In the genomic region with DNA sequence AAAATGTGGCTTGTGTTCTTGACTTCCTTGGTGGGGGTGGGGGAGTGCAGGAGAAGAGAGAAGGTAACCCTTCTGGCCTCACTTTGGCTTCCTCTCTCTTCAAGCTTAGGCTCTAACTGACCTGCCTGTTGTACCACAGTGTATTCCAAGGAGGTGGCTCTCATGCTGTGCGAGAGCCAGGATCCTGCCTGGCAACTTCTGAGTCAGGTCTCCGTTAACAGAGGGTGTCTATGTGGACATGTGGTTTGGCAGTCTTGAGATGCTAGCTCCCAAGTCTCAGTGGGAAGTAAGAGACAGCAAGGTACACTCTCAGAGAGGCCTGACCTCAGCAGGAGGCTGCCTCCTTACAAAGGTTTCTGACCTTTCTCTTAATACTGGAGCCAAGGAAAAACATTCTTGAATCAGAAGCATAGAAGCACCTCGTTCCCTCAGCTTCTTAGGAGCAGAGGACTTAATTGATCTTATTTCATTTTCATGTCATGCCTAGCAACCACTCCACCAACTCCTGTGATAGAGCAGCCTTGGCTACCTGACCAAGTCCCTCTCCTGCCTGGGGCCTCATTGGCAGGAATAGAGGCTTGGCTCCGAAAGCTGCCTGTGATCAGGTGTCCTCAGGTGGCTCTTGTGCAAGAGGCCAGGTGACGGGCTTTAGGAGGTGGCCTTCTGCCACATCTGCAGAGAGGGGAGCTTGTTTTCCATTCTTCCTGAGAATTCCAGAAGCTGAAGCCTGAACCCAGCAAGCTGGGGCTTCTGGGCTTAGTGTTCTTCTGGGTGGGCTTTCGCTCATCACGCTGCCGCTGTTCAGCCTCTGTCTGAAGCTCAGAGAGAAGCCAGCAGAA, we compare ENCODE assay signal across 15 mouse cellular contexts. TPM values are rescaled to one million over a fixed set of nuclear protein-coding genes. Genes with fewer than 3 reads are reported as not detected.
A peak's percentile ranks its signal among the peaks of the same experiment; 100 is the strongest.
DNase-seq lines count a peak whose midpoint lies in the region; ATAC-seq lines count a peak whose summit lies in the region.
"Had no signal": no experiment of that assay in that cellular context is flagged by ENCODE, and none has a peak within 500 bp of the region (broad histone marks: within the 10 kb centered on the region; RNA-seq: fewer than 3 reads in every experiment).

No protein-coding gene starts in this region.

- WGBS in liver, embryonic 16.5 days (ENCODE audit: insufficient replicate concordance): 71% methylated on average over 8 of the region's 8 CpGs

- H3K27me3 ChIP-seq in liver, embryonic 16.5 days (ENCODE audit: control insufficient read depth, insufficient read depth, low read depth, low read length): peaks cover 4% of the 10 kb centered on the region
- H3K27me3 ChIP-seq: midbrain, embryonic 12.5 days had no signal

- H3K4me1 ChIP-seq in liver, embryonic 16.5 days (ENCODE audit: control insufficient read depth, low read depth, low read length): peaks cover 3% of the 10 kb centered on the region

- DNase-seq in liver: no peak
- peak; percentile 53 to 55 for DNase-seq in cerebellum, postnatal 25 days
- peak; percentile 68 for DNase-seq in gonadal fat pad, adult 2 months (ENCODE audit: low read depth)
- peak; percentile 31 to 56 for DNase-seq in lung, postnatal 4 days
- no peak for DNase-seq in retina, embryonic 14.5 days (ENCODE audit: low spot score)
- no peak for DNase-seq in adipocyte (ENCODE audit: low spot score)
- DNase-seq: adrenal gland, adult 2 months; heart, adult 11 months; heart, postnatal 14 days; kidney, postnatal 25 days; layer of hippocampus, postnatal 36 days; thymus, postnatal 25 days had no signal

- no peak overlapping the region for H3K4me3 ChIP-seq in liver, embryonic 16.5 days (ENCODE audit: low read depth, low read length)
- H3K4me3 ChIP-seq: midbrain, embryonic 12.5 days had no signal

- no peak overlapping the region for H3K27ac ChIP-seq in liver, embryonic 16.5 days (ENCODE audit: low read length)
- H3K27ac ChIP-seq: midbrain, embryonic 12.5 days had no signal

- H3K4me2 ChIP-seq in liver, embryonic 16.5 days (ENCODE audit: low read depth, low read length): no peak overlapping the region
- H3K4me2 ChIP-seq: midbrain, embryonic 12.5 days had no signal

- peak; percentile 61; the same call in 1 of the 2 replicates for ATAC-seq in liver, embryonic 16.5 days (ENCODE audit: low read depth)
- ATAC-seq in megakaryocyte, adult 5-6 weeks (ENCODE audit: poor library complexity, severe bottlenecking): no peak

- H3K9ac ChIP-seq in liver, embryonic 16.5 days (ENCODE audit: low read depth, low read length): no peak overlapping the region
- H3K9ac ChIP-seq: midbrain, embryonic 12.5 days had no signal

- H3K9me3 ChIP-seq in liver, embryonic 16.5 days (replicated peaks; ENCODE audit: control insufficient read depth, low read length): no peaks in the 10 kb centered on the region
- H3K9me3 ChIP-seq: midbrain, embryonic 12.5 days had no signal

- H3K36me3 ChIP-seq in liver, embryonic 16.5 days (ENCODE audit: control insufficient read depth, insufficient read depth): no peaks in the 10 kb centered on the region
- H3K36me3 ChIP-seq: midbrain, embryonic 12.5 days had no signal

RNA-seq across cellular contexts. Expression of a gene that starts 25.3 kb away (rescaled TPM):
- polyA plus RNA-seq in liver, embryonic 16.5 days (2015; fragmentation: Nextera tagmentation; extraction: Ambion mirVana): 20.9 and 21.8 TPM in 2 replicates
- 7.7 and 9.8 TPM in 2 replicates for polyA plus RNA-seq in gonadal fat pad, adult 2 months (2012; rRNA removed)
- total RNA-seq in megakaryocyte, adult 5-6 weeks (2015): 36.3 and 41.5 TPM in 2 replicates
- total RNA-seq in megakaryocyte, adult 5-6 weeks (2017): 22.4 and 28.0 TPM in 2 replicates

RNA-seq across cellular contexts. Expression of a gene that starts 31.5 kb away (rescaled TPM):
- 1.6 TPM in 2 replicates for polyA plus RNA-seq in liver, embryonic 16.5 days (2015; fragmentation: Nextera tagmentation; extraction: Ambion mirVana)
- polyA plus RNA-seq in gonadal fat pad, adult 2 months (2012; rRNA removed): 1.0 and 2.5 TPM in 2 replicates
- 4.7 and 5.4 TPM in 2 replicates for total RNA-seq in megakaryocyte, adult 5-6 weeks (2015)
- 4.3 and 6.4 TPM in 2 replicates for total RNA-seq in megakaryocyte, adult 5-6 weeks (2017)

Comparison
In these comparisons a context has a peak if more than half of its experiments do, and no peak if none do; other contexts are left out.
1. DNase-seq: peak in cerebellum, postnatal 25 days (2 of 2), gonadal fat pad, adult 2 months (single experiment) and lung, postnatal 4 days (2 of 2); none in liver (single experiment), retina, embryonic 14.5 days (single experiment) and adipocyte (single experiment).